9 mouse cellular contexts compared by ENCODE assay signal in the genomic region with DNA sequence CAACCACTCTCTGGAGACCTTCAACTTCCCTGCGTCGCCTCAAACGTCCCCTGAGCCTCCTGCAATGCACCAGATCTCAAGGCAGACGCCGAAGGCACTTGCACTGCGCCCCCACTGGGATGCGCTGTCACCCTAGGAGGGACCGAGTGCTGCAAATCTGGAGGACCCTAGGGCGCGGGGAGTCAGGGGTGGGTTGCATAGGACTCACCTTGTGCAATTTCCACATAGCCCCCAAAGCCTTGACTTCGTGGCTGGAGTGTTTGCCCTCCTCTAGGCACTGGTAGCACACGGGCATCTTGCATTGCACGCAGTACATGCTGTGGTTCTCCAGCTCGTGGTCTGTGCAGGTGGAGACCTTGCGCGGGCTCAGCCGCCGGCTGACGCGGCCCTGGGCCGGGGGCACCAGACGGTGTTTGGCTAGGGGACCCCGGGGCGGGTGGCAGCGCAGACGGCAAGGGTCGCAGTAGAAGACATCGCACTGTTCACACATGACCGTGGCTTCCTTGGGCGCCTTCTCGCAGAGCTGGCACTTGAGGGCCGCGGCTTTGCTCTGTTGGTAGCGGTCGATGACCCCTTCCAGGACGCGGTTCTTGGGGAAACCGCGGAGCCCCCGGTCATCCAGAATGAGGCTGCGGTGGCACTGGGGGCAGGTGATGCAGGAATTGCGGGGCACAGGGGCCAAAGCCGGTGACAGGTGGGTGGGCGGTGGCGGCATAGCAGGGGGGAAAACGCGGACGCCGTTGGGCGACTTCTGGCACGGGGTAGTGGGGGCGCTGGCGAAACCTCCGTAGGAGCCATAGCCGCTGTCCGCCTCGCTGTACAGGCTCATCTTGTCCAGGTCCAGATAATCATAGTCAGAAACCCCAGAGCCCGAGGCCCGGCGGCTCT. TPM values are rescaled to one million over a fixed set of nuclear protein-coding genes. Genes with fewer than 3 reads are reported as not detected.
DNase-seq lines count a peak whose midpoint lies in the region; ATAC-seq lines count a peak whose summit lies in the region.
"Had no signal": no experiment of that assay in that cellular context is flagged by ENCODE, and none has a peak within 500 bp of the region (broad histone marks: within the 10 kb centered on the region; RNA-seq: fewer than 3 reads in every experiment).

No protein-coding gene starts in this region.

- ATAC-seq in embryonic facial prominence, embryonic 12.5 days (ENCODE audit: insufficient number of reproducible peaks, insufficient read depth, low FRiP score, low TSS enrichment) = peak; percentile 19
- ATAC-seq in midbrain, embryonic 14.5 days (ENCODE audit: low FRiP score, low TSS enrichment) = peak; percentile 46

- H3K9ac ChIP-seq in embryonic facial prominence, embryonic 12.5 days = peak overlapping the region; percentile 55
- H3K9ac ChIP-seq in midbrain, embryonic 14.5 days (replicated peaks; ENCODE audit: low read length) = peak overlapping the region; percentile 86

- 2% methylated on average over 60 of the region's 60 CpGs for WGBS in embryonic facial prominence, embryonic 12.5 days
- WGBS in hindbrain, embryonic 10.5 days = under 1% methylated on average over 60 of the region's 60 CpGs
- whole genome bisulfite sequencing in midbrain, embryonic 14.5 days = under 1% methylated on average over 60 of the region's 60 CpGs

- peaks cover 16% of the 10 kb centered on the region; the same call in 1 of the 2 replicates for H3K4me1 ChIP-seq in embryonic facial prominence, embryonic 12.5 days
- H3K4me1 ChIP-seq in hindbrain, embryonic 10.5 days (replicated peaks) = peaks cover 40% of the 10 kb centered on the region
- peaks cover 45% of the 10 kb centered on the region for H3K4me1 ChIP-seq in midbrain, embryonic 14.5 days (ENCODE audit: control insufficient read depth, insufficient read depth, low read length)

- intact Hi-C loops in gastrocnemius, postnatal 14 days (cut with DNase I; ENCODE audit: low total_unique reads) = no loop called here

- peak overlapping the region; percentile 88 for H3K4me2 ChIP-seq in embryonic facial prominence, embryonic 12.5 days (replicated peaks)
- peak overlapping the region; percentile 89 for H3K4me2 ChIP-seq in midbrain, embryonic 14.5 days (ENCODE audit: low read length)

- peak; percentile 11 for DNase-seq in gastrocnemius, postnatal 14 days
- no peak for DNase-seq in gastrocnemius, adult 18-20 months (ENCODE audit: low spot score)
- DNase-seq in adrenal gland, postnatal 25 days = peak; percentile 39
- DNase-seq in hindbrain, embryonic 10.5 days (ENCODE audit: low spot score) = peak; percentile 73
- peak; percentile 46 to 77 for DNase-seq in left cerebral cortex, adult 9 months (ENCODE audit: low spot score in 2 of 2)
- peak; percentile 89 for DNase-seq in midbrain, embryonic 14.5 days
- peak; percentile 66 for DNase-seq in telencephalon, adult 2 months (ENCODE audit: low read depth, low spot score)

- no peaks in the 10 kb centered on the region for H3K9me3 ChIP-seq in embryonic facial prominence, embryonic 12.5 days
- H3K9me3 ChIP-seq in hindbrain, embryonic 10.5 days = no peaks in the 10 kb centered on the region
- no peaks in the 10 kb centered on the region for H3K9me3 ChIP-seq in midbrain, embryonic 14.5 days (ENCODE audit: control insufficient read depth, low read length)

- no peak overlapping the region for H3K27ac ChIP-seq in embryonic facial prominence, embryonic 12.5 days
- H3K27ac ChIP-seq in hindbrain, embryonic 10.5 days = peak overlapping the region; percentile 95
- peak overlapping the region; percentile 98 for H3K27ac ChIP-seq in midbrain, embryonic 14.5 days (replicated peaks; ENCODE audit: low read depth, low read length)

- no peaks in the 10 kb centered on the region for H3K36me3 ChIP-seq in embryonic facial prominence, embryonic 12.5 days
- H3K36me3 ChIP-seq in hindbrain, embryonic 10.5 days = no peaks in the 10 kb centered on the region
- H3K36me3 ChIP-seq in midbrain, embryonic 14.5 days (ENCODE audit: control insufficient read depth, insufficient read depth, low read length) = no peaks in the 10 kb centered on the region

- peak overlapping the region; percentile 54 for H3K4me3 ChIP-seq in embryonic facial prominence, embryonic 12.5 days
- H3K4me3 ChIP-seq in hindbrain, embryonic 10.5 days = peak overlapping the region; percentile 79
- H3K4me3 ChIP-seq in midbrain, embryonic 14.5 days (replicated peaks; ENCODE audit: low read depth, low read length) = peak overlapping the region; percentile 79

- peaks cover 24% of the 10 kb centered on the region for H3K27me3 ChIP-seq in embryonic facial prominence, embryonic 12.5 days
- peaks cover 32% of the 10 kb centered on the region for H3K27me3 ChIP-seq in hindbrain, embryonic 10.5 days (ENCODE audit: insufficient read depth, poor library complexity, severe bottlenecking)
- no peaks in the 10 kb centered on the region for H3K27me3 ChIP-seq in midbrain, embryonic 14.5 days (ENCODE audit: control insufficient read depth, insufficient read depth, low read length)

RNA-seq across cellular contexts. Expression of a gene that starts 1.0 kb away (rescaled TPM):
- total RNA-seq in gastrocnemius, postnatal 14 days (2021) = under 1 TPM; 0.18 to 0.21 TPM
- under 1 TPM; 0.05 to 0.09 TPM for total RNA-seq in gastrocnemius, adult 18-20 months (2021)
- 1.5 and 2.3 TPM in 2 replicates for total RNA-seq in adrenal gland, postnatal 25 days (2021)
- polyA plus RNA-seq in embryonic facial prominence, embryonic 12.5 days (2016; fragmentation: Nextera tagmentation; extraction: Ambion mirVana) = 3.0 and 4.5 TPM in 2 replicates
- polyA plus RNA-seq in hindbrain, embryonic 10.5 days (2016; fragmentation: Nextera tagmentation; extraction: Ambion mirVana) = 16.7 and 21.6 TPM in 2 replicates
- 65.2 and 77.0 TPM in 2 replicates for polyA plus RNA-seq in midbrain, embryonic 14.5 days (2014; fragmentation: Nextera tagmentation; extraction: Ambion mirVana)
- polyA plus RNA-seq: C2C12 had no signal
